Mouse (Mus musculus) MEL (cell line): ENCODE results near the gene Sf3b5. TPM values are rescaled to one million over a fixed set of nuclear protein-coding genes. Genes with fewer than 3 reads are reported as not detected.

Experiments used
- DNase-seq: peaks from one replicate; pipeline ENCODE4 v3.0.0; 2011; ENCODE audit warnings: low read depth, low spot score
- H3K27ac ChIP-seq: 2 replicates; pipeline ENCODE4 v1.5.1; 2012; ENCODE audit warnings: low read depth, mild to moderate bottlenecking, control low read depth, low read length, moderate library complexity; ENCODE audit not compliant: control insufficient read depth
- H3K27me3 ChIP-seq, 2 experiments: fragments of 150-350 bp in 1 of 2; sonication (generic) in 1 of 2; 2 replicates each; pipeline ENCODE4 v1.6.1; 2012; ENCODE audit warnings: low read length in 2 of 2, mild to moderate bottlenecking in 2 of 2, improper control_type of control experiment in 1 of 2, moderate library complexity in 1 of 2; ENCODE audit not compliant: insufficient read depth in 2 of 2, control insufficient read depth in 1 of 2
- H3K36me3 ChIP-seq, 2 experiments: 2 replicates each; pipeline ENCODE4 v1.6.1; 2012 to 2014; ENCODE audit warnings: low read length in 2 of 2, improper control_type of control experiment in 1 of 2, inconsistent platforms in 1 of 2, mild to moderate bottlenecking in 1 of 2; ENCODE audit not compliant: insufficient read depth in 2 of 2, control insufficient read depth in 1 of 2
- H3K4me1 ChIP-seq, 2 experiments: fragments of 150-350 bp in 1 of 2; sonication (generic) in 1 of 2; 2 replicates each; pipeline ENCODE4 v1.6.1; 2012; ENCODE audit warnings: low read length in 2 of 2, improper control_type of control experiment in 1 of 2, mild to moderate bottlenecking in 1 of 2; ENCODE audit not compliant: insufficient read depth in 2 of 2, control insufficient read depth in 1 of 2
- H3K4me3 ChIP-seq, 2 experiments: fragments of 150-350 bp in 1 of 2; sonication (generic) in 1 of 2; 2 replicates each; pipeline ENCODE4 v1.5.1; 2012; ENCODE audit warnings: low read depth in 2 of 2, low read length in 2 of 2, mild to moderate bottlenecking in 2 of 2, moderate library complexity in 2 of 2, control low read depth in 1 of 2, improper control_type of control experiment in 1 of 2; ENCODE audit not compliant: control insufficient read depth in 1 of 2, insufficient read depth in 1 of 2
- H3K79me2 ChIP-seq: 2 replicates; pipeline ENCODE4 v1.6.1; 2012; ENCODE audit warnings: mild to moderate bottlenecking, low read length, moderate library complexity; ENCODE audit not compliant: control insufficient read depth, poor library complexity, insufficient read depth
- H3K9ac ChIP-seq: 2 replicates; pipeline ENCODE4 v1.6.1; 2012; ENCODE audit warnings: low read depth, mild to moderate bottlenecking, control low read depth, low read length, moderate library complexity; ENCODE audit not compliant: control insufficient read depth, poor library complexity, severe bottlenecking
- H3K9me3 ChIP-seq: fragments of 150-350 bp; sonication (generic); replicated peaks from 2 replicates; pipeline ENCODE4 v1.6.1; 2012; ENCODE audit warnings: mild to moderate bottlenecking, low read length, improper control_type of control experiment, moderate library complexity; ENCODE audit not compliant: insufficient read depth
- BHLHE40 ChIP-seq: IDR thresholded peaks from 2 replicates; pipeline ENCODE4 v1.6.1; 2012; ENCODE audit warnings: low read depth, mild to moderate bottlenecking, inconsistent platforms, low read length, improper control_type of control experiment, borderline replicate concordance
- CHD1 ChIP-seq: IDR thresholded peaks from 2 replicates; pipeline ENCODE4 v1.6.1; 2012; ENCODE audit warnings: low read depth, mild to moderate bottlenecking, inconsistent platforms, low read length, improper control_type of control experiment
- CTCF ChIP-seq, 3 experiments: IDR thresholded peaks in 2 of 3; conservative IDR thresholded peaks in 1 of 3; 2 replicates each; pipeline ENCODE4 v1.5.1; 2011 to 2012; ENCODE audit warnings: low read length in 3 of 3, low read depth in 2 of 3, mild to moderate bottlenecking in 2 of 3, improper control_type of control experiment in 1 of 3, inconsistent platforms in 1 of 3, mixed read lengths in 1 of 3, moderate library complexity in 1 of 3; ENCODE audit not compliant: control insufficient read depth in 1 of 3, insufficient read depth in 1 of 3, poor library complexity in 1 of 3, severe bottlenecking in 1 of 3
- E2F4 ChIP-seq: IDR thresholded peaks from 2 replicates; pipeline ENCODE4 v1.6.1; 2011; ENCODE audit warnings: low read depth, low read length, improper control_type of control experiment, borderline replicate concordance
- ELF1 ChIP-seq: IDR thresholded peaks from 2 replicates; pipeline ENCODE4 v1.6.1; 2014; ENCODE audit warnings: low read depth, mild to moderate bottlenecking, inconsistent platforms, low read length, improper control_type of control experiment, moderate library complexity
- EP300 ChIP-seq, 2 experiments: IDR thresholded peaks; 2 replicates each; pipeline ENCODE4 v1.6.1; 2011; ENCODE audit warnings: improper control_type of control experiment in 2 of 2, low read length in 2 of 2, low read depth in 1 of 2, mild to moderate bottlenecking in 1 of 2
- GABPA ChIP-seq: IDR thresholded peaks from 2 replicates; pipeline ENCODE4 v1.6.1; 2012; ENCODE audit warnings: low read depth, mild to moderate bottlenecking, inconsistent platforms, low read length, improper control_type of control experiment, moderate library complexity
- GATA1 ChIP-seq: IDR thresholded peaks from 2 replicates; pipeline ENCODE4 v1.6.1; 2011; ENCODE audit warnings: low read depth, low read length, improper control_type of control experiment
- HCFC1 ChIP-seq: IDR thresholded peaks from 2 replicates; pipeline ENCODE4 v1.6.1; 2012; ENCODE audit warnings: low read depth, mild to moderate bottlenecking, inconsistent platforms, low read length, improper control_type of control experiment, moderate library complexity
- JUND ChIP-seq: IDR thresholded peaks from 2 replicates; pipeline ENCODE4 v1.6.1; 2011; ENCODE audit warnings: low read depth, mild to moderate bottlenecking, improper control_type of control experiment, low read length
- KAT2A ChIP-seq: conservative IDR thresholded peaks from 2 replicates; pipeline ENCODE4 v1.6.1; 2012; ENCODE audit warnings: low read depth, low read length, improper control_type of control experiment, inconsistent platforms
- MAX ChIP-seq: IDR thresholded peaks from 2 replicates; pipeline ENCODE4 v1.6.1; 2011; ENCODE audit warnings: low read length, improper control_type of control experiment
- MEF2A ChIP-seq: IDR thresholded peaks from 2 replicates; pipeline ENCODE4 v1.6.1; 2014; ENCODE audit warnings: low read depth, mild to moderate bottlenecking, inconsistent platforms, low read length, improper control_type of control experiment; ENCODE audit not compliant: poor library complexity, insufficient replicate concordance, severe bottlenecking; ENCODE audit errors: extremely low read depth
- NELFE ChIP-seq: IDR thresholded peaks from 2 replicates; pipeline ENCODE4 v1.6.1; 2011; ENCODE audit warnings: low read depth, low read length, improper control_type of control experiment
- NRF1 ChIP-seq: IDR thresholded peaks from 2 replicates; pipeline ENCODE4 v1.6.1; 2014; ENCODE audit warnings: low read depth, mild to moderate bottlenecking, inconsistent platforms, low read length, improper control_type of control experiment, moderate library complexity; ENCODE audit not compliant: poor library complexity, insufficient read depth, severe bottlenecking
- POLR2A ChIP-seq, 2 experiments: IDR thresholded peaks; 2 replicates each; pipeline ENCODE4 v1.6.1; 2011 to 2012; ENCODE audit warnings: low read length in 2 of 2, mild to moderate bottlenecking in 2 of 2, control low read depth in 1 of 2, improper control_type of control experiment in 1 of 2, low read depth in 1 of 2, moderate library complexity in 1 of 2; ENCODE audit not compliant: control insufficient read depth in 1 of 2, insufficient read depth in 1 of 2, poor library complexity in 1 of 2
- POLR2AphosphoS2 ChIP-seq: IDR thresholded peaks from 2 replicates; pipeline ENCODE4 v1.6.1; 2011; ENCODE audit warnings: low read length, improper control_type of control experiment
- RAD21 ChIP-seq: IDR thresholded peaks from 2 replicates; pipeline ENCODE4 v1.6.1; 2011; ENCODE audit warnings: mild to moderate bottlenecking, low read depth, low read length, improper control_type of control experiment
- SIN3A ChIP-seq: IDR thresholded peaks from 2 replicates; pipeline ENCODE4 v1.6.1; 2012; ENCODE audit warnings: low read length, improper control_type of control experiment, inconsistent platforms
- SMC3 ChIP-seq: IDR thresholded peaks from 2 replicates; pipeline ENCODE4 v1.6.1; 2011; ENCODE audit warnings: low read depth, low read length, improper control_type of control experiment
- TAL1 ChIP-seq: IDR thresholded peaks from 2 replicates; pipeline ENCODE4 v1.6.1; 2012; ENCODE audit warnings: mild to moderate bottlenecking, inconsistent platforms, low read length, moderate library complexity, mixed read lengths
- TBP ChIP-seq: IDR thresholded peaks from 2 replicates; pipeline ENCODE4 v1.8.0; 2011; ENCODE audit warnings: low read depth, low read length, improper control_type of control experiment
- TCF12 ChIP-seq: IDR thresholded peaks from 2 replicates; pipeline ENCODE4 v1.6.1; 2014; ENCODE audit warnings: low read depth, mild to moderate bottlenecking, inconsistent platforms, low read length, improper control_type of control experiment, moderate library complexity
- ZC3H11A ChIP-seq: IDR thresholded peaks from 2 replicates; pipeline ENCODE4 v1.6.1; 2012; ENCODE audit warnings: low read depth, mild to moderate bottlenecking, inconsistent platforms, low read length, improper control_type of control experiment
- ZKSCAN1 ChIP-seq: IDR thresholded peaks from 2 replicates; pipeline ENCODE4 v1.6.1; 2012; ENCODE audit warnings: low read depth, mild to moderate bottlenecking, inconsistent platforms, low read length, improper control_type of control experiment, moderate library complexity
- ZMIZ1 ChIP-seq: IDR thresholded peaks from 2 replicates; pipeline ENCODE4 v1.6.1; 2012; ENCODE audit warnings: low read depth, mild to moderate bottlenecking, inconsistent platforms, low read length, improper control_type of control experiment, moderate library complexity
- ZNF384 ChIP-seq: IDR thresholded peaks from 2 replicates; pipeline ENCODE4 v1.6.1; 2012; ENCODE audit warnings: low read depth, mild to moderate bottlenecking, inconsistent platforms, low read length, improper control_type of control experiment
- polyA plus RNA-seq, 2 experiments: library from polyadenylated mRNA; stranded (reverse) in 1 of 2; unstranded in 1 of 2; fragments of >175 nt in 1 of 2; fragments of >200 nt in 1 of 2; gene quantifications; 2 replicates each; pipeline versions ENCODE4 v1.2.1 to v1.2.4; 2012; ENCODE audit warnings: low replicate concordance in 2 of 2, low read depth in 1 of 2; ENCODE audit not compliant: insufficient read length in 2 of 2, insufficient read depth in 1 of 2, missing spikeins in 1 of 2
- total RNA-seq: library from RNA; depleted of rRNA; stranded (reverse); fragments of 300-350 nt; gene quantifications from 2 replicates; pipeline ENCODE4 v1.2.3, GENCODE M21; 2012

Gene Sf3b5
- total and polyA plus RNA-seq, 3 experiments = 16.6 to 57.4 TPM; not detected in 1

DNA sequence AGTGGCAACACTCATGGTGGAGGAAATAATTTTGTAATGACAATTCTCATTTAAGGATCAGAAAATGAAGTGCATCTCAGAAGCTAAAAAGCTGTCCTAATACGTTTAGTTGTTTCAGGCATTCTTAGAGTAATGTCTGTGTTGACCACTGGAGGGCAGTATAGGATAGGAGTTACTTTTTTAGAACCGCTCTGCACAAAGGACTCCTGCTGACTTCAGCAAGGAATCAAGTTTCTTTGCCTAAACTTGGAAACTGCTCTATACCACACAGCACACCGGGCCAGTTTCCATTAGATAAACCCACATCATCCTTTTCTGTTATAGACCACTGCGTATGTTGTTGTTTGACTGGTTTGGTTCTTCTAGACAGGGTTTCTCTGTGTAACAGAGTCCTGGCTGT is 11.4 kb downstream of the Sf3b5 start:
- TF ChIP-seq POLR2A (IDR thresholded peaks at IDR 0.05; ENCODE audit: control insufficient read depth in 1 of 2, insufficient read depth in 1 of 2, low read depth in 1 of 2, low read length in 2 of 2, poor library complexity in 1 of 2) (no peak), MEF2A (no peak), KAT2A (no peak), NELFE (no peak), MAX (no peak), GABPA (no peak), ZKSCAN1 (no peak), NRF1 (no peak), GATA1 (no peak), SMC3 (peak; percentile 86), CHD1 (no peak), ZMIZ1 (no peak), TBP (no peak), TCF12 (no peak), ZNF384 (no peak), TAL1 (no peak), EP300 (IDR thresholded peaks at IDR 0.05; ENCODE audit: low read depth in 1 of 2, low read length in 2 of 2) (no peak), BHLHE40 (no peak), JUND (no peak), ELF1 (no peak), CTCF (IDR thresholded peaks at IDR 0.05 in 2 of 3, conservative IDR thresholded peaks at IDR 0.05 in 1 of 3; ENCODE audit: control insufficient read depth in 1 of 3, insufficient read depth in 1 of 3, low read depth in 2 of 3, low read length in 3 of 3, poor library complexity in 1 of 3, severe bottlenecking in 1 of 3) (peak; percentile 39 to 90 (median 62)), RAD21 (peak; percentile 96), ZC3H11A (peak; percentile 93), HCFC1 (no peak), E2F4 (no peak), SIN3A (no peak), POLR2AphosphoS2 (no peak)
- Histone ChIP-seq H3K27ac (no peak overlapping the region), H3K27me3 (no peaks in the 10 kb centered on the region), H3K79me2 (no peaks in the 10 kb centered on the region), H3K9ac (no peak overlapping the region), H3K36me3 (no peaks in the 10 kb centered on the region; a peak in 1 of 4 replicates), H3K4me1 (no peaks in the 10 kb centered on the region), H3K9me3 (no peaks in the 10 kb centered on the region), H3K4me3 (no peak overlapping the region)
- peak; percentile 86 for DNase-seq
